Mouse (Mus musculus): ENCODE results near the gene Ubiad1. TPM values are rescaled to one million over a fixed set of nuclear protein-coding genes. Genes with fewer than 3 reads are reported as not detected.

Ubiad1 gene
- 17.0 and 19.6 TPM in 2 replicates for polyA plus RNA-seq (2014; fragmentation: Nextera tagmentation; extraction: Ambion mirVana)

GRCm38 (mm10) chr4:148444250-148444967 lies at the start of gene Ubiad1:
TSS of gene Ubiad1 (minus strand) at chr4:148444771.
- peak within 1 kb of the TSS; percentile 81 for H3K4me3 ChIP-seq (ENCODE audit: low read depth, low read length)
- H3K9me3 ChIP-seq (ENCODE audit: control insufficient read depth, low read length), result no peaks in the 10 kb centered on the region
- under 1% methylated on average over 46 of the region's 46 CpGs for WGBS
- H3K36me3 ChIP-seq (ENCODE audit: control insufficient read depth, insufficient read depth, low read length), result no peaks in the 10 kb centered on the region
- peak within 1 kb of the TSS; percentile 79 for H3K4me2 ChIP-seq (ENCODE audit: low read depth, low read length, severe bottlenecking)
- DNase-seq (ENCODE audit: low spot score) (peak; percentile 92), ATAC-seq (replicated peaks; ENCODE audit: low FRiP score) (peak; percentile 65)
- H3K27ac ChIP-seq (ENCODE audit: low read depth, low read length), result 0 out of 2 replicates have a peak within 1 kb of the TSS, but pooled peaks have one; percentile 27
- H3K27me3 ChIP-seq (ENCODE audit: control insufficient read depth, insufficient read depth, low read length), result no peaks in the 10 kb centered on the region
- H3K4me1 ChIP-seq (replicated peaks; ENCODE audit: control insufficient read depth, insufficient read depth, low read length), result peaks cover 6% of the 10 kb centered on the region
- peak within 1 kb of the TSS; percentile 79 for H3K9ac ChIP-seq (ENCODE audit: low read length)

- H3K4me2 ChIP-seq (ENCODE audit: low read depth, low read length, severe bottlenecking), result no peak overlapping the region
- DNase-seq (ENCODE audit: low spot score), result no peak
- H3K36me3 ChIP-seq (ENCODE audit: control insufficient read depth, insufficient read depth, low read length), result peaks cover 5% of the 10 kb centered on the region
These were observed 46.9 kb upstream of the Ubiad1 start for GRCm38 (mm10) chr4:148491448-148491847.

GRCm38 (mm10) chr4:148490502-148490901 lies 45.9 kb upstream of the Ubiad1 start:
- Histone ChIP-seq H3K9me3 (ENCODE audit: control insufficient read depth, low read length) (no peaks in the 10 kb centered on the region), H3K27me3 (ENCODE audit: control insufficient read depth, insufficient read depth, low read length) (no peaks in the 10 kb centered on the region), H3K9ac (ENCODE audit: low read length) (no peak overlapping the region), H3K4me1 (replicated peaks; ENCODE audit: control insufficient read depth, insufficient read depth, low read length) (no peaks in the 10 kb centered on the region), H3K4me2 (ENCODE audit: low read depth, low read length, severe bottlenecking) (no peak overlapping the region), H3K27ac (ENCODE audit: low read depth, low read length) (no peak overlapping the region), H3K36me3 (ENCODE audit: control insufficient read depth, insufficient read depth, low read length) (peaks cover 7% of the 10 kb centered on the region), H3K4me3 (ENCODE audit: low read depth, low read length) (no peak overlapping the region)
- 94% methylated on average over 6 of the region's 6 CpGs for WGBS
- ATAC-seq (replicated peaks; ENCODE audit: low FRiP score), result no peak
- DNase-seq (ENCODE audit: low spot score), result no peak

More at GRCm38 (mm10) chr4:148491448-148491847, 46.9 kb upstream of the Ubiad1 start:
- Histone ChIP-seq H3K4me1 (replicated peaks; ENCODE audit: control insufficient read depth, insufficient read depth, low read length) (no peaks in the 10 kb centered on the region), H3K27me3 (ENCODE audit: control insufficient read depth, insufficient read depth, low read length) (no peaks in the 10 kb centered on the region), H3K27ac (ENCODE audit: low read depth, low read length) (no peak overlapping the region), H3K9ac (ENCODE audit: low read length) (no peak overlapping the region), H3K4me3 (ENCODE audit: low read depth, low read length) (no peak overlapping the region), H3K9me3 (ENCODE audit: control insufficient read depth, low read length) (no peaks in the 10 kb centered on the region)
- ATAC-seq (replicated peaks; ENCODE audit: low FRiP score), result no peak
- 92% methylated on average over 7 of the region's 7 CpGs for WGBS

- peaks cover 7% of the 10 kb centered on the region for H3K36me3 ChIP-seq (ENCODE audit: control insufficient read depth, insufficient read depth, low read length)
These were observed 43.3 kb upstream of the Ubiad1 start for GRCm38 (mm10) chr4:148487841-148488240.

DNA sequence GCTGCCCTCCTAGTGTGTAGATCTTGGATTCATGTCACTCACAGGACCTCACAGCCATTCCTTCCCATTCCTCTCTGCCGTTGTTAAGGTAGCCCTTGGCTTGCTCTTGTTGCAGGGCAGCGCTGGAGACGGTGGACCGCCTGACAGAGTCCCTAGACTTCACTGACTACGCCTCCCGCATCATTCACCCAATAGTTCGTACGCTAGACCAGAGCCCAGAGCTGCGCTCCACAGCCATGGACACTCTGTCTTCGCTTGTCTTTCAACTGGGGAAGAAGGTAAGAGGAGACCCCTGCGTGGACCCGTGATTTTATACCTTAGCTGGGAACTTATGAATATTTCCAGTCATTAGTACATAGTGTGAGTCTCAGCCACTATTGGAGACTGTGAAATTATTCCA lies 39.9 kb upstream of the Ubiad1 start:
- Histone ChIP-seq H3K36me3 (ENCODE audit: control insufficient read depth, insufficient read depth, low read length) (peaks cover 5% of the 10 kb centered on the region), H3K4me2 (ENCODE audit: low read depth, low read length, severe bottlenecking) (no peak overlapping the region), H3K27ac (ENCODE audit: low read depth, low read length) (no peak overlapping the region), H3K27me3 (ENCODE audit: control insufficient read depth, insufficient read depth, low read length) (no peaks in the 10 kb centered on the region), H3K4me3 (ENCODE audit: low read depth, low read length) (no peak overlapping the region), H3K4me1 (replicated peaks; ENCODE audit: control insufficient read depth, insufficient read depth, low read length) (no peaks in the 10 kb centered on the region), H3K9ac (ENCODE audit: low read length) (no peak overlapping the region), H3K9me3 (ENCODE audit: control insufficient read depth, low read length) (no peaks in the 10 kb centered on the region)
- 94% methylated on average over 12 of the region's 12 CpGs for WGBS
- DNase-seq (ENCODE audit: low spot score) (no peak), ATAC-seq (replicated peaks; ENCODE audit: low FRiP score) (no peak)

More at GRCm38 (mm10) chr4:148487841-148488240, 43.3 kb upstream of the Ubiad1 start:
- Histone ChIP-seq H3K4me1 (replicated peaks; ENCODE audit: control insufficient read depth, insufficient read depth, low read length) (no peaks in the 10 kb centered on the region), H3K27ac (ENCODE audit: low read depth, low read length) (no peak overlapping the region), H3K9ac (ENCODE audit: low read length) (no peak overlapping the region), H3K4me3 (ENCODE audit: low read depth, low read length) (no peak overlapping the region), H3K27me3 (ENCODE audit: control insufficient read depth, insufficient read depth, low read length) (no peaks in the 10 kb centered on the region), H3K9me3 (ENCODE audit: control insufficient read depth, low read length) (no peaks in the 10 kb centered on the region), H3K4me2 (ENCODE audit: low read depth, low read length, severe bottlenecking) (no peak overlapping the region)
- DNase-seq (ENCODE audit: low spot score), result no peak
- 84% methylated on average over 2 of the region's 2 CpGs for WGBS
- no peak for ATAC-seq (replicated peaks; ENCODE audit: low FRiP score)

DNA sequence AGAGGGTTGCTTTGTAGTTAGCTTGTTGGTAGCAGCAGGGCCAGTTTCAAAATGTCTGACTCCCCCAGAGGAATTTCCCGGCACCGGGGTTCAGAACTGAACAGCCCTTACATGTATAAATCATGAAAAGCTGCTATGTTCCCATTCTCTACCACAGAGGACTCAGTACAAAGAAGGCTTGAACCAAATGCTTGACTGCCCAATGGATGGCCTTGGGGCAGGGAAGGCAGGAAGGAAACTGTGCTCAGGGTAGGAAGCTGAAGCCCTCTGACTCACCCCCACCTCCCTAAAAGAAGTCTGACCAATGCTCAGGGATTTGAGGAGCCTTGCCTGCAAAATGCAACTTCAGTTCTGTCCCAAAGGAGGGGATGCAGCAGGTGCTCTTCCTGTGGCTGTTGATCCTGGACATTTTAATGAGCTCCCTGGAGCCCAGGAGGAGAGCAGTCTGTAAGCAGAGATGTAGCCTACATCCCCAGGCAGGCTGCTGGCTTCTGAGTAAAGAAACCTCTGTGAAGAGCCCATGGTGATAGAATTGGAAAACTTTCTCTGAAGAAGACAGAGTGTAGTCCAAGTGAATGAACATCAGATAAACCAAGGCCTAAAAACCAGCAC lies 37.1 kb upstream of the Ubiad1 start:
- H3K36me3 ChIP-seq (ENCODE audit: control insufficient read depth, insufficient read depth, low read length), result peaks cover 5% of the 10 kb centered on the region; the same call in 1 of the 2 replicates
- H3K9ac ChIP-seq (ENCODE audit: low read length), result no peak overlapping the region
- no peak for ATAC-seq (replicated peaks; ENCODE audit: low FRiP score)
- no peaks in the 10 kb centered on the region for H3K4me1 ChIP-seq (replicated peaks; ENCODE audit: control insufficient read depth, insufficient read depth, low read length)
- H3K4me2 ChIP-seq (ENCODE audit: low read depth, low read length, severe bottlenecking), result no peak overlapping the region
- H3K27me3 ChIP-seq (ENCODE audit: control insufficient read depth, insufficient read depth, low read length), result no peaks in the 10 kb centered on the region
- H3K9me3 ChIP-seq (ENCODE audit: control insufficient read depth, low read length), result no peaks in the 10 kb centered on the region
- no peak for DNase-seq (ENCODE audit: low spot score)
- 93% methylated on average over 2 of the region's 2 CpGs for WGBS
- no peak overlapping the region for H3K27ac ChIP-seq (ENCODE audit: low read depth, low read length)
- no peak overlapping the region for H3K4me3 ChIP-seq (ENCODE audit: low read depth, low read length)

DNA sequence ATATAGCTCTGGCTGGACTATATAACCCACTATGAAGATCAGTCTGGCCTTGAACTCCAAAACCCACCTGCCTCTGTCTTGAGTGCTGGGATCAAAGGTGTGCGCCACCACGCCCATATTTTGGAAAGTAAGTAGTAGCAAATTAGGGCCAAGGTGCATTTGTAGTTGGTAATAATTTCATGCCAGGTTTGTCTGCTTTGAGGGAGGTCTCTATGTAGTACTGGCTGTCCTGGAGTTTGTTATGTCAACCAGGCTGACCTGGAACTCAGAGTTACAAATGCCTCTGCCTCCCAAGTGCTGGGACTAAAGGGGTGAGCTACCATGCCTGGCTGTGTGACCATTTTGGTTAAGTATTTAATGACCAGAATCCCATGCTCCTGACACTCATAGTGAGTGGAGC lies 35.7 kb upstream of the Ubiad1 start:
- H3K9me3 ChIP-seq (ENCODE audit: control insufficient read depth, low read length), result no peaks in the 10 kb centered on the region
- H3K27me3 ChIP-seq (ENCODE audit: control insufficient read depth, insufficient read depth, low read length), result no peaks in the 10 kb centered on the region
- no peak overlapping the region for H3K9ac ChIP-seq (ENCODE audit: low read length)
- H3K36me3 ChIP-seq (ENCODE audit: control insufficient read depth, insufficient read depth, low read length), result peaks cover 2% of the 10 kb centered on the region; the same call in 1 of the 2 replicates
- ATAC-seq (replicated peaks; ENCODE audit: low FRiP score), result no peak
- no peak overlapping the region for H3K4me3 ChIP-seq (ENCODE audit: low read depth, low read length)
- H3K4me1 ChIP-seq (replicated peaks; ENCODE audit: control insufficient read depth, insufficient read depth, low read length), result no peaks in the 10 kb centered on the region
- no peak overlapping the region for H3K4me2 ChIP-seq (ENCODE audit: low read depth, low read length, severe bottlenecking)
- no peak overlapping the region for H3K27ac ChIP-seq (ENCODE audit: low read depth, low read length)
- 93% methylated on average over 2 of the region's 2 CpGs for WGBS
- DNase-seq (ENCODE audit: low spot score), result no peak

DNA sequence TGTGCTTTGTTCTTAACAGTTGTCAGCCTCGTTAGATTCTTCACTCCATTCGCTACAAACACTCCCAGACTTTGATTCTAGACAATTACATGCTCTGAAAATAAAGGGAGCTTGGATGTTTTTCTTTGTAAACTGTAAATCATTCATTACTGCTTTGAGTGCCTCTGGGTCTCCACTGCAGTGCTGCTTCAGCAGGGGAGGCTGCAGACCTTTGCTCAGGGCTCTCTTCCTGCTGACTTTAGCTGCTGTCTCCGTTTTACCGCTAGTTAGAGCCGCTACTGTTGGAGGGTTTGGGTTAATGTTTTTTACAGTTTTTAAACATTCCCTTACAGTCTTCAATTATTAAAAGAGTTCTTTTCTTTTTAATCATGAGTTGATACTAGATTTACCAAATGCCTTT lies 28.9 kb upstream of the Ubiad1 start:
- H3K27ac ChIP-seq (ENCODE audit: low read depth, low read length), result no peak overlapping the region
- H3K4me1 ChIP-seq (replicated peaks; ENCODE audit: control insufficient read depth, insufficient read depth, low read length), result no peaks in the 10 kb centered on the region
- WGBS, result 81% methylated on average over 5 of the region's 5 CpGs
- H3K36me3 ChIP-seq (ENCODE audit: control insufficient read depth, insufficient read depth, low read length), result peaks cover 20% of the 10 kb centered on the region
- ATAC-seq (replicated peaks; ENCODE audit: low FRiP score), result no peak
- no peak overlapping the region for H3K9ac ChIP-seq (ENCODE audit: low read length)
- H3K4me3 ChIP-seq (ENCODE audit: low read depth, low read length), result no peak overlapping the region
- no peak for DNase-seq (ENCODE audit: low spot score)
- H3K4me2 ChIP-seq (ENCODE audit: low read depth, low read length, severe bottlenecking), result no peak overlapping the region
- no peaks in the 10 kb centered on the region for H3K9me3 ChIP-seq (ENCODE audit: control insufficient read depth, low read length)
- H3K27me3 ChIP-seq (ENCODE audit: control insufficient read depth, insufficient read depth, low read length), result no peaks in the 10 kb centered on the region

Measured in forebrain, embryonic 11.5 days (tissue).